Mouse (Mus musculus) 3T3-L1 (cell line): ENCODE measurements around the gene Bcl2.

Experiments used
- DNase-seq: peaks from one replicate; pipeline ENCODE4 v3.0.0-alpha.2; 2015; ENCODE audit warnings: low read depth, low spot score

The Bcl2 gene

DNA sequence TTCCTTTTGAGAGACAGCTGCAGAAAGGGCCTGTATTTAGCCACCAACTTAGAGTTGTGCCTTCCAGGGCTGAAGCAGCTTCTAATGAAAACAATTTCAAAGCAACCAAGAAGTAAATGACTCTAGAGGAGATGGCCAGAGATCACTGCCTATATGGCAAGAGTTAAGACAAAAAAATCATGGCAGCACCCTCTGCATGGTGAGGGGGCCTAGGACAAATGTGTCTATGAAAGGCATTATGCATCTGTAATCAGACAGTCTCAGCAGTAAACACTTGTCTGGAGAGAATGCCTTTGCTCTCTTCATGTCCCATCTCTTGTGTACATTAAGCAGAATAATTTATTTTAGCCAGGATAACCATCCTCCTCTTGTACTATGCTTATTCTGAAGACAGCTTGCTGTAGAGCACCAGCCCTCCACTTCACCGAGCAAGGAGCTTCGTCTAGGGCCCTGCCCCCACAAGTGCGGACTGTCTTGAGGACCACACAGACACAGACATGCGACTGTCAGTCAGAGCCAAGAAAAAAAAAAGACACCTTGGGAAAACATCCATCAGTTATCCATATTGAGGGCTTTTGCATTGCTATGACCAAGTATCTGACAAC lies 126.1 kb downstream of the Bcl2 start:
- DNase-seq = no peak

DNA sequence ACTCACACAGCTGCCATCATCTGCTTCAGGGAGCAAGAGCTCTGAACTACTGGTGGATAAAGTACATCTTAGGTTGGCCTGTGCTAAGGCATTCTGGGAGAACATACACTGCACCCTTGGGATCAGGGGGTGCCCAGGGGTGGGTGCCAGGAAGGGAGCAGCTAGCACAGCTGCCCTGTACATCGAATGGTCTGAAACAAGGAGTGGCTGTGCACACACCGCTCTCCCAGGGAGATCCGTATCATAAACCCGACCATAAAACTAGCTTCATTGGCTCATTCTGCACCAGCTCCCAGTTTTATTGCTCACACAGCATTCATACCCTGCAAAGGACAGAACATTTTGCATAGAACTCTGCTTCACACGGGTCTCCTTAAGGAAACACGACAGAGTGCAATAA lies 127.3 kb downstream of the Bcl2 start:
- DNase-seq = no peak

DNA sequence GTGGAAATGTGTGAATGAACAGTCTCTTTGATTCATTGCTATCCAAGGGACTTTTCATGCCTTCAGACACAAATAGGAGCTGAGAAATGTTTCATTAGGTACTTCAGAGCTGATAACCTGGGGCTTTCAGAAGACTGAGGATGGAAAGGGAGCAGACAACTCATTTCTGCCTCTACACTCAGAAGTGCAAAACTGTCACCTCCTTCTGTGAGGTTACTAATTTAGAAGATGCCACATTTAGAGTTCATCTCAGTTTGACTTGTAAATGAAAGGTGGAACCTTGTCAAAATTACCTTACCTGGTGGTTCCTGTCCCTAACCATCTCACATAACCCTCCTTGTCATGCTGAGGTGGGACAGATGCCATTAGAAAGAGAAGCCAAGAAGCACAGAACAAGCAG lies 128.7 kb downstream of the Bcl2 start:
- DNase-seq = no peak

DNA sequence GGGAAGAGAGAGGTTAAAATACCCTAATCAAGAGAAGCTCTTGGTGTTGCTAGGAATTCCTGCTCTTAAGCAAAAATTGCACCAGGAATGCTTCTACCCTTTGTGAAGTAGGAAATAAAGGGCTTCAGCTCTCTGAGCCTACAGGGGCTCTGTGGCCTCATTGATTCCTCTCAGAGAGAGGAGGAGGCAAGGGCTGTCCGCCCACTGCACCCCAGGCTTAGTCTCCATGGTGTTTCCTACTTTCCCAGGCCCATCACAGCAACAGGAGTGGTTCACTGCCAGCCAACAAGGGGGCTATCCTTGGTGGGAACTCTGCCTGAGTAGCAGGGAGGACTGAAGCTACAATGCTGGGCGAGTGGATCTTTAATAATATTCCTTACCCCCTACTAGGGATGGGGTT lies 129.2 kb downstream of the Bcl2 start:
- DNase-seq = no peak

DNA sequence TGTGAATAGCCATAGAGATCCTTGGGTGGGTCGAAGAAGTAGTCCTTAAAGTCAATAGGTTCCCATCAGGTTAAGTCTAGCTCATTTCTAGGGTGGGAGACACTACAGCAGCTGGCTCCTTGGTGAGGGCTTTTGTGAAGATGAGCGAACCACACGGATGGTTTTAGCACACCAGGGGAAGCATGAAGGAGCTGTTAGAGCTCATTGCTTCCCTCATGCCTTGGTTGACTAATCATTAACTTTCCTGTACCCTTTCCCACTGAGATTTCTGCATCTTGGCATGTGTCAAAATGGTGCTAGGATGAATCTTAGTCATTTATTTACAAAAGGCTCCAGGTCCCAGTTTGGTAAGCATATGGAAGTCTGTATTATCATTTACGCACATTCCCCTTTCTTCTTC lies 129.8 kb downstream of the Bcl2 start:
- DNase-seq = no peak

DNA sequence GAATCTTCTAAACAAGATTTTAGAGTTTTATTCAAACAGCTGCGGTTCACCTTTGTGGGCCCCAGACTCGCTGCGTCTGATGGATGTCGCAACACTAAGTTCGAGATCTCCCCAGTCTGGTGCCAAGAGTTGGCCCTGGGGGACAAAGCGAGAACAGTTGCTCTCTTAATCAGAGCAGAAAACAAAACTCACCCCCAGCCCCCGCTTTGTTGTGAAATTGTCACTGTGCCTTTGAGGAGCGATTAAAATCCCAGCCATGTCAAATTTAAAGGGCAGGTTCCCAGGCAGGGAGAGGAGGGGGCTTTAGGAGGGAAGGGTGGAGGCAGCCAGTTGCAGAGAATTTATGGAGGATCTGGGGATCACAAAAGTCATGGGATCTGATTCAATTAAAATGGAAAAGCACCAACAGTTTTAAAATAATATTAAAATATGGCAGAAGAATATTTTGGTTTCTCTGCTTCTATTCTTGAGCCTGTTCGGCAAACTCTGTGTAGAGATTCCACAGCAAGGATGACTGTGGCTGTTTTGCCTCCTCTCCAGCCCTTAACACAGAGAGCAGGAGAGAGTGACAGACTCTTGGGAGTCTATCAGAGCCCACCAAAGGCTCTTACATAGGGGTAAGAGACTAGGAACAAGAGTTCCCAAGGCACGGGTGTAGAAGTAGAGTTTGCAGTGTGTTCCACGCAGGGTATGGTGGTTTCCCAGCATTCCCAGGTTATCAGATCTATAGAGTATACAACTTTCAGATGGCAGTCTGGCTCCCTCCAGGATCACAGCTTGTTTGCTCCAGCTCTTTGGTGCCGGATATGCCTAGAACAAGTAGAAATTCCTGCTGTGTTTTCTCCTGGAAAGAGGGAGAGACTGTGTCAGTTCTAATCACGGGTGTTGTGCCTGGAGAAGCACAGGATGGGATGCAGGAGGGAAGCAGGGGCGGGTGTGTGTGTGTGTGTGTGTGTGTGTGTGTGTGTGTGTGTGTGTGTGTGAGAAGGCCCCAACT lies 130.5 kb downstream of the Bcl2 start:
- peak; percentile 26 for DNase-seq

DNA sequence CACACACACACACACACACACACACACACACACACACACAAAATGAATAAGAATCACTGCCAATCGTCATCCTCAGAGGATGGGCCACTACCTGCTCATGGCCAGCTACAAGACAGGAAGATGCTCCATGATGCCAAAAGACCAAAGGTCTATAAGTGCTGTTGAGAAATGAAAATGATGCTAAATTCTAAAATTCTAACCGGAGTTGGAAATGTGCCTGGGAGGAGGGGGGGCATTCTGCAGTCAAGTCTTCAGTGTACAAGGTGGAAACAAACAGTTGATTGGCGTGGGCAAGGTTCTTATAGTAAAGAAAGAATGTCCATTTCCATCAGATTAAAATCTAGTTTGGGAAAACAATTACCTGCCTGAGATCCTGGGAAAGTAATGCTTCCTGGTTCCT lies 131.3 kb downstream of the Bcl2 start:
- no peak for DNase-seq

DNA sequence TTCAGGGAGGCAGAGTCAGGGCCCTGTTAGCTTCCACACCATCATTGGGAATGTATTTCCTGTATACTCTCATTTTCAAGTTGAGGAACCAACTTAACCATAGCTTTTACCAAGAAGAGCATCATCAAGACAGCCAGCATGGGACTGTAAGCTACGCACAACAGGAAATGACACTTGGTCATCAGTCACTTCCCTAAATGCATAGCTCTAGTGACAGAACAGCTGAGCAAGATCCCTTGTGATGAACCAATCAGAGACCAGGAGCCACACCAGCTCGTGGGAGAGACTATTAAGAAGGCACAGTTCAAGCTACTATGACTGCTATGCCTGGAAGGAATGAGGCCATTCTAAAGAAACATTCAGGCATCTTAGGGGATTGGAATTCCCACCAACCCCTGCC lies 132.3 kb downstream of the Bcl2 start:
- DNase-seq = no peak

DNA sequence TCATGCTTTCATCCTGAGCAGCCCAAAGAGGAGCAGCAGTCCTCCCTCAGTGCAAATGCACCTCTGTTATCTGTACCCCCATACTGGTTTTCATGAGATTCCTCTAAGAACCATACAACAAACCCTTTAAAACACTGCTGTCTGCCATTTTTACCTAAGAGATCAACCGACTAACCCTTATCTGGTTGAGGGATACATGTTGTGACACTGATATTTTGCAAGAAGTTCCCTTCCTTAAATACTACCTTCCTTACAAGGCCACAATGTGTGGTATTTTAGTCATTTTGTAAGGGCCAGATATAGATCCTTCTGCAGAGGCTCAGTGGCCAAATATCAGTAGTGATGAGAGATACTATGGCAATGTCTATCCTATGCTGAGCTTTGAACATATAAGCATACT lies 134.3 kb downstream of the Bcl2 start:
- DNase-seq = no peak

DNA sequence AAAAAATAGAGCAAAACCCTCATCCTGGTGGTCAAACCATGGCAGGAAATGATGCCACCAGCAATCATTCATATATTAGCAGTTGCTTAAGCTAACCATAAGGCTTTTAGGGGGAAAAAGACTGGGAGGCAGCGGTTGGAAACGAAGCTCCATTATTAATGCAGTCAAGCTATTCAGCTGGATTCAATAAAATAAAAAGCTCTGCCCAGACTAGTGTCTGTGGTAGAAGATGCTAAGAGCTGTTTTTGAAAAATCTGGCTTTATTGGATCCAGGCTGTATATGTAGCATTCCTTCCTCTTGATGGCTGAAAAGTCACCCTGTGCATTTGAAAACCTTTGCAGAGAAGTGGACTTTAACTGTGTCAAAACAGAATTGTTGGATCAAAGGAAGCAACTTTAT lies 141.6 kb downstream of the Bcl2 start:
- no peak for DNase-seq

DNA sequence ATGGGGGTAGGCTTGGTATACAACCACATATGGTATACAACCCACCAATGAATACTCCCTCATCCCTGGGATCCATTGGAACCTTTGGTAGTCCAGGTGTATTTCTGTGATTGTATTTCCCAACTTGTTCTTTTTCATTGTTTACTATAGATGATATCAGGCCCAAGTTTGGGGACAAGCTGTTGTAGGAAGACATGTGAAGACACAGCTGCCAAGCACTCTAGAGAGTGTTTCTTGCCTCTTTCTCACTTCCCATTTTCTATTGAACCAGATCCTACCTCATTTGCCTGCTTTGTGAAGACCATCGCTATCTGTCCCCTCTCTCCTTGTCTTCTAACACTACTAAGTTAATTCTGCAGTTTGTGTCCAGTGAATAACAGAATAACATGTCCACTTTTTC lies 143.2 kb downstream of the Bcl2 start:
- DNase-seq = no peak

DNA sequence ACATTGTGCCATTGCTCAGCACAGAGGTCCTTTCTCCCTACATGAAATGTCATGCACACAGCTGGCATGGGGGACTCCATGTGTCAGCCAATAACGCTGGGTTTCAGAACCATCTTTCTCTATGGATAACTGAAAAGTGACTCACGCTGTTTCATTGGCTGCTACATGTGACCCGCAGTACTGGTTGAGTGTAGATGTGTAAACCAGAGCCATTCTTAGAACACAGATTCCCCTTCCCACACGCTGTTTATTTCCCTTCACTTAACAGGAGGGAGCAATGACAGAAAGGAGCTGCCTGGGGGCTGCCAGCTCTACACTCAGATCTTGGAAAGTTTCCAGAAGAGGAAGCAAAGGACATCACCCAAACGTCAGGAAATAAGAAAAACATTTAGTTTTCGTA lies 143.7 kb downstream of the Bcl2 start:
- no peak for DNase-seq

DNA sequence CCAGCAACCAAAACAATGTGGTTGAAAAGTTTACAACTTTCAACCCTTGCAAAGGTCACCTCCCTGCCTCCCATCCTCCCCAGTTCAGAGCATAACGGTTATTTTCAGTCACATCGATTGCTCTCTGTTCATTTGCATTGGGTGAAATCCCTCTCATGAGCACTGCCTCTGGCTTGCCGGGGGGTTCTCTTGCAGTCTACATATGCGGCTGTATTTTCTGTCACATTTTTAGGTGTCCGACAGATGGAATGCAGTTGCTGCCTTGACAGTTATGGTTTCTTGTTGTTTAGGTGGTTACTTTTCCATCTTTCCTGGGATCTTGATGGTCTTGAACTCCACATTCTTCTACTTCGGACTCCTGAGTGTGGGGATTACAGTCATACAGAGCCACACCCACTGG lies 144.4 kb downstream of the Bcl2 start:
- DNase-seq = no peak

DNA sequence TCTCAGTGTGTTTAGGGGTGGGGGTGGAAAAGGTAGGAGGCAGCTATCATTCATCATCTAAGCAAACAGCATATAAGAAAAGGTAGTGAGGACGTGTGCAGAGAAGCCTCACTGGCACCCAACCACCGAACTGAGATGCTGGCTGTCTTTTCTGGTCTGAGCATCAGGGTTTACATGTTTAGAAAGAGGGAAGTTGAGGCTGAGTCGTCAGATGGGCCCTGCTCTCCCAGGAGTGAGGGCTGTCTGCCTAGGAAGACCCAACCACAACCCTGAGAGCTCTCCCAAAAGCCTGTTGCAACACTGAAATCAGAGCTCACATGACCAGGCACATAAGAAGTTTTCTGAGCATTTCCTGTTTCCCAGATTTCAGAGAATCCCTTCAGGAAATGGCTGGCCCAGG lies 145.2 kb downstream of the Bcl2 start:
- peak; percentile 32 for DNase-seq

DNA sequence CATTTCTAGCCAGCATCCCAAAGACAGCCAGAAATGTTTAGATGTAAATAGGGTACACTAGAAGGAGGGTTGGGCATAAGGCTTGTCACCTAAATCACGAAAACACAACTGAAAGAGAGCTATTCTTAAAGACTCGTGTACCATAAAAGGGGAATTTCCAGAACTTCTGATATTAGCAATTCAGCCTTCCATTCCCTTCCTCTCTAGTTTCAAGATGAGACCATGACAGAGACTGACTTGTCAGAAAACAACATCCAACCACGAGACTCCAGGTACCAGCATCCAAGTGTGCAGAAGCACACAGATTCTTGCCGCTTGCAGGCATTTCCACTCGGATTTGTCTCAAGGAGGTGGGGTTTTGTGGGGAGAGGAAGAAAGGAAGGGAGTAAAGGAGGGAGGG lies 146.6 kb downstream of the Bcl2 start:
- DNase-seq = no peak

DNA sequence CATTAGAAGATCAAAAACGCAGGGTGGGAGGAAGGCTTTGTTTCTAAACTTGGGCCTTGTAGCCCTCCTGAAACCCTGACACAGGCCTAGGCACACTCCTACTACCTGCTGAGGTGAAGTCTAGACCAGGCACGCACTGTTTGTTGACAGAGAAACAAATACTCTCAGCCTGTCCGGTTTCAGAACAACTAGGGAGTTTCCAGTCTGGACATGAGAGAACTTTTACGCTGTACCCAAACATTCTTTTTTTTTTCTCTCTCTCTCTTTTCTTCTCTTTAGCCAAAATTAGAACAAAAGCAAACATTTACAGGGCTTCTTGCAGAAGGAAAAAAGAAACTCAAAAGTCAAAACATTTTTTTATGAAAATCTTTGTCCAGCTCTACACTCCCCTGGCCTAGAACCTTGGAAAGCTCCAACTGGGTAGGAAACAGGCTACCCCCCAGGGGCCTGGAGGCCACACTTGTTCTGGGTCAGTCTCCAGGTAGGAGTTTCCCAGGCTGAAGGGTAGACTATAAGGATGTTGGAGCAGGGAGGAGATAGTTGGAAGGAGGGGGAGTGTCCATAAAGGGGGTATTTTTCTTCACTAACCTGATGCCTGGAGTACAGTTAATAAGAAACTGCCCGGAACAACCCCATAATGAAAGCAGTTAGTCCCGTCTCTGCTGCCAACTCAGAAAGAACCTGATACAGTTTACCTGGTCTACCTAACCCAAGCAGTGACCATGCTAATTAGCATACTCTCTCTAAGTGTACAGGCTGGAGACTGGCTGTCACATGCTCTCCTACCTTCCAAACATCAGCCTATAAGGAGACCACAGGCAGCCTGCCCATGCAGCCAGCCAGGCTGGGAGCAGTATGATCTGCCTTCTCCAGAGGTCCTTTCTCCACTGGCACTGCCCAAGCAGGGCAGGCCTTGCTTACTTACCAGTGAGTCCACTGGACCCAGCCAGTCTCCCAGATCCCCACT lies 147.7 kb downstream of the Bcl2 start:
- DNase-seq = no peak

DNA sequence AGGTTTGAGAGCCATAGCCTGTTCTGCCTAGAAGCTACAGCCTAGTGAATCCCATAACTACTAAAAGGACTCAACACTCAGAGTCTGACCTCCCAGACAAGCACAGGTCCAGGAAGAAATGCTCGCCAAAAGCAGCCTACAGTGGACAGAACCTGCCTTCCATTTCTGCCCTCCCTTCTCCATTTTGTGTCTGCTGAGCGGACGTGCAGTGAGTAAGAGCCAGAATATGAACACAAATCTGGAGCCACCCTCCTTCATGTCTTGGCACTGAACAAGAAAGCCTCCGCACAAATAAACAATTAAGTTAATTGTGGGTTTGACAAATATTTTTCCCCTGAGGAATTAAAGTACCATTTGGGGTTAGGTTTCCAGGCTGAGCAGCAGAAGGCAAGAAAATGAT lies 148.8 kb downstream of the Bcl2 start:
- no peak for DNase-seq

DNA sequence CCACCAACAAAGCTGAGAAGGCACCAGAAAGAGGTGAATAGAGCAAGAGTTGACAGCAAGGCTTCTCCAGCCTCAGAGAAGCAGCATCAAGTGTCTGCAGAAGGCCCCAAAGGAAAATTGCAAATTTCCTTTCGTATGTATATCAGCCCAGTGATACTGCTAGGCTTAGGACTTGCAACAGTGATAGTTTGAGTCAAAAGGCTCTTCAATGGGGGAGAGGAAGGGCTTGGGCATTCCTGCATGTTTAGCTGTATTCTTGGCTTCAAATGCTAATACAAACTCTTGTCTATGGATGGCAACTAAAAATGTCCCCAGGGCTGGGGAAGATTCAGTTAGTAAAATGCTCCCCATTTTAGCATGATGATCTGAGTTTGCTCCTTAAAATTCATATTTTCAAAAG lies 149.6 kb downstream of the Bcl2 start:
- DNase-seq = no peak

DNA sequence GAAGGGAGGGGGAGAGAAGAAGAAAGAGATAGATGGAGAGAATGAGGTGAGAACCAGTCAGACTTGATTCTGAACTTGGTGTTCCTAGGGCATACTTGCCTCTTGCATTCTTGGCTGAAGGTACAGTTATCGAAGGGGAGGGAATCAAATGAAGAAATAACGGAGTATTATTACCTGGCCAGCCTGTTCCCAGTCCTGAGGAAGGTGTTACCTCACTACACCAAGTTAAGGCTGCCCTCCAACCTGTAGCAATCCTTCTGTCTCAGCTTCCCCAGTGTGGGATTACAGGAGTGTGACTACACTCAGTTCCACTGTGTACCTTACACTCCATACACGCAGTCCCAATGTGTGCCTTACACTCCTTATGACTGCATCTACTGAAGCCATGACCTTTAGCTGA lies 151.3 kb downstream of the Bcl2 start:
- DNase-seq = no peak

DNA sequence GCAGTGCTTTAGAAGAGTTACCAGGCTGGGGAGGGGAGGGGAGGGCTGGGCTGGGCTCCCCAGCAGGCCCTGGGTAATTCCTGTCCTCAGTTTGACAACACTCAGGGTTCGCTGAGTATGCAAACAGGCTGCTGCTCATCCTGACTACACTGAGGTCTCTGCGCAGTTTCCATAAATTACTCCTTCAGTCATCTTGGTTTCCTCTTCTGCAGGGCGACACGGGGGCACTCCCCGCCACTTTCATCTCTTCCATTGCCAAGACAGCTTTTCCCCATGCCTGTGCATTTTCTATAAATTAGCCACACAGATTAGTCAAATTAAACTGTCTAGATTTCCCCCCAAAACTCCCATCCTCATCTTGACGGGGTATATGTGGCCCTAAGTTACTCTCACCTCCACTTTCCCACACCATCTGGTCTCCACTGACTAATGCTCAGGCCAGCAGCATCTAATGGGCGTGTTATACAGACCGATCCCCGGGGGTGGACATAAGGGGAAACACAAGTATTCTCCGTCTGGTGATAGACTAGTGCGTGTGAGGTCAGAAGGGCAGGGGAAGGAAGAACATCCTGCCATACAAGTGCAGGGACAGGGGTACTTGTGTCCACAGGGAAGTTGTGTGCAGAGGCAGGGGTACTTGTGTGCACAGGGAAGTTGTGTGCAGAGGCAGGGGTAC lies 152.9 kb downstream of the Bcl2 start:
- no peak for DNase-seq

DNA sequence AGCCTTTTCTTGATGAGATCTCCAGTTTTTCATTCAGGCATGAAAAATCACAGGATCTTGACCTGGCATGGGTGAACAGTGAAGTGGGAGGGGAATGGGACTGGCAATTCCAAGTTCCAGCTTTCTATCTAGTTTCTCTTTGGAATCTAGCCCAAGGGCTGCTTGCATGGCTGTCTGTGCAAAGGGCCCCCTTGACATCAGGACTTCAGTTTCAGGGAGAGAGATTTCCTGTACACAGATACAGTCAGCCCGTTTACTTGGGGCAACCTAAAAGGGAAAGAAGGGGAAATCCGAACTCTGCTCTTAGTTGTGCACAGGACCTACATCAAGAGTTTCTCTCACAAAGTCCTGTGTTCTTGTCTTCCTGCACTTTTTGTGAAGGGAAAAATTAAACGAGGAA lies 154.0 kb downstream of the Bcl2 start:
- DNase-seq = no peak
